Mouse (Mus musculus) neutrophil, adult 59 days (primary cell): ENCODE results near the gene Rab44. TPM values are rescaled to one million over a fixed set of nuclear protein-coding genes. Genes with fewer than 3 reads are reported as not detected.

Experiments
- total RNA-seq, 2 experiments: library from RNA; stranded (reverse); gene quantifications; 1 replicate in 1 of 2; 2 replicates in 1 of 2; pipeline ENCODE4 v1.2.4; 2023

Rab44 gene
- total RNA-seq: 100 to 1,000 TPM; 211 to 216 TPM

GRCm38 (mm10) chr17:29113591-29114352, at the start of gene Rab44:
TSS of gene Rab44 (plus strand) at chr17:29114145.

GRCm38 (mm10) chr17:29090776-29091175, 23.2 kb upstream of the Rab44 start, which contains the start of gene Cdkn1a:
TSS of gene Cdkn1a (plus strand) at chr17:29090976.

Other genes with a start within 250 kb of the Rab44 start
- under 1 TPM; 0.13 to 0.20 TPM for gene 4930539E08Rik, start 198.8 kb upstream of the Rab44 start, total RNA-seq
- 1 to 10 TPM; 1.7 to 3.8 TPM for gene Pxt1, start 170.3 kb upstream of the Rab44 start, total RNA-seq
- 100 to 1,000 TPM; 195 to 214 TPM for gene Kctd20, start 162.2 kb upstream of the Rab44 start, total RNA-seq
- gene Stk38, start 106.2 kb upstream of the Rab44 start, total RNA-seq: 100 to 1,000 TPM; 299 to 310 TPM
- 100 to 1,000 TPM; 241 to 246 TPM for gene Srsf3, start 81.5 kb upstream of the Rab44 start, total RNA-seq
- 10 to 100 TPM; 24.0 to 32.5 TPM for gene Cdkn1a, start 23.2 kb upstream of the Rab44 start, total RNA-seq
- under 1 TPM in 1 of 2 experiments, not detected in 1; 0.40 TPM for gene Cpne5, start 124.0 kb downstream of the Rab44 start, total RNA-seq
- gene Ppil1, start 150.0 kb downstream of the Rab44 start, total RNA-seq: 10 to 100 TPM; 20.2 to 20.6 TPM
- gene BC004004, start 154.6 kb downstream of the Rab44 start, total RNA-seq: 10 to 100 TPM; 72.4 to 84.1 TPM
- 100 to 1,000 TPM; 204 to 207 TPM for gene Pi16, start 203.5 kb downstream of the Rab44 start, total RNA-seq
- 100 to 1,000 TPM in 1 of 2 experiments, 10 to 100 TPM in 1; 81.7 to 111 TPM for gene Mtch1, start 233.8 kb downstream of the Rab44 start, total RNA-seq
- 10 to 100 TPM; 39.5 to 46.5 TPM for gene Fgd2, start 246.8 kb downstream of the Rab44 start, total RNA-seq